Mouse (Mus musculus) spleen, postnatal 36 days (tissue): Measurements from ENCODE around the gene Rabif.
"Not testable (repeated sequence)": the region's sequence is repeated elsewhere in the genome, so short reads cannot be mapped to it uniquely, and the experiment has no call there.

Experiments used
- DNase-seq, 2 experiments: peaks; one replicate each; pipeline ENCODE4 v3.0.0; 2022; ENCODE audit warnings: low spot score in 2 of 2, mixed read lengths in 1 of 2

The Rabif gene

DNA sequence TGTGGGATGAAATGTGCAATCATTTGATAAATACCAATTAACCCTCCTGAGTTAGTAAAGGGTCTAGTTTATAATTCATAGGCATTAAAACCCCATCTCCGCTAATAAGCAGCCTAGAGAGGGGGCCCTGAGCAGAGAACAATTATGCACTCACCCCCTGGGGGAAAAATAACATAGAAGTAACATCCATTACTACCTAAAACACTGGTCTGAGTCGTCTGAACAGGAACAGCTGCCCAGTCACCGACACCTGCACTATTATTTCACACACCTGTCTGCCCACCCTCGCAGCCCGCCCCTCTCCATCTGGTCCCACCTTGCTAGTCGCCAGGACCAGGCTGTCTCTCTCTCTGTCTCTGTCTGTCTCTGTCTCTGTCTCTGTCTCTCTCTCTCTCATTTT lies 18.1 kb downstream of the Rabif start:
- DNase-seq = no peak

DNA sequence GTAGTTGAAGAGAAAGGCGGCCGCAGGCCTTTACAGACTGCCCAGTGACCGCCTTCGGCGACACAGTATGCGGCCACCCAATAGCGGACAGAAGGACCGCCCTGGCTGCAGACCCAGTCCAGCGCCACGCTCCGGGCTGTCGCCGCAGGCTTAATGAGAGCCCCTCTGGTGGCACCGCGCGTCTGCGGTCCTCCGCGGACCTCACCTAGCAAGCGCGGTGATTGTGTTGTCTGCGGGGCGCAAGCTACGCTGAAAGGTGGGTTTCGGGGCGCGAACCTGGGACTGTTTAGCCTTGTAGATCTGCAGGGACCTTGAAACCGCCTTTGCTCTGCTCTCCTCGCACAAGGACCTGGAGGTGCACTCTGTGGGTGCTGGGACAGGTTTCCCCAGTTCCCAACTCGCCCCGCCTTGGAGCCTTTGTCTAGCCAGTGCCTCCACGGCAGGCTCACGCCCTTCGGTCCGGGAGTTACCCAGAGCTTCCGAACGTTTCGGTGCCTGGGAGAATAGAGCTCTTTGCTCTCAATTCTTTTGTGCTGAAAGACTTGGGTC lies 18.9 kb downstream of the Rabif start:
- DNase-seq = no peak

DNA sequence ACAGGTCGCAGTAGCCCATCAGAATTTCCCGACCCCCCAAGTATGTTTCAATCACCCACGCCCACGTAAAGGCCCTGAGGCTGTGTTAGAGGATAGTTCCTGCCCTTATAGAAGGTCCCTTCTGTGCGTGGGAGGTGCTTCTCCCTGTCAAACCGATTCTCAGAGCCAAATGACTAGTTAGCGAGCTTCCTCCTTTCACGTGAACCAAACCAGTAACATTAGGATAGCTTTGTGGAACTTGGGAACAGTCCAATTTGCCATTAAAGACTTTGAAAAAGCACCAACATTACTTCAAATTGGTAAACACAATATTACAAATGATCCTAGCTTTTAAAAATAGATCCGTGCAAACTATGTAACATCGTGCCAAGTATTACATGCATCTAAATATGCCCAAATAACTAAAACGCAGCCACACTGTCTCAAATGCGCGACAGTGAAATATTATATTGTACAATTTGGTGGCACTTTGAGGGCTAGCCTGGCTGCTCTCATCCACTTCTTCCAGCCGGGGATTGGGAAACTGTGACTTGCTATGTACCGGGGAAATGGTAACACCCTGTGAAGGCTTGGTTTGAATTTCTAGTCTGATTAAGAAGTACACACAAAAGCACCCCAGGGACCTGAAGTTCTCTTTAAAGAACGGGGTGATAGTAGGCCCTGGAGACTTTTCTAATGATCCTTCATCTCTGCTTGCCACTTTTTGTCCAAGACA lies 19.6 kb downstream of the Rabif start:
- no peak for DNase-seq

DNA sequence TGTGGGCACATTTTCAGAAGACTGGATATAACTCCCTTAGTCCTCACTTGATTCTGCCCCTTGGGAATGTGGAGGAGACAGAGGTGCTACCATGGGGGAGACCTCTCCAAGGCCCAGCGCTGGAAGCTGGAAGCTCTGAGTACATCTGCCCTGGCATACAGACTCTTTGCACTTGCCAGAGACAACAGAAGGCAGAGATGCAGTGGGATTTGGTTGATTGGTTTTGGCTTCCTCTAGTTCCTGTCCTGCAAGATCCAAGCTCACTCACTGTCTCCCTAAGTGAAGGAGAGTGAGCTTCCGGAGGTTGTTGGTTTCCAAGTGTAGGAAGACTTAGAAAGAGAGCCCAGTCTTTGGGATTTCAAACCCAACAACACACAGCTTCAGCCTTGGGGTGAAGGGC lies 21.4 kb downstream of the Rabif start:
- no peak for DNase-seq

DNA sequence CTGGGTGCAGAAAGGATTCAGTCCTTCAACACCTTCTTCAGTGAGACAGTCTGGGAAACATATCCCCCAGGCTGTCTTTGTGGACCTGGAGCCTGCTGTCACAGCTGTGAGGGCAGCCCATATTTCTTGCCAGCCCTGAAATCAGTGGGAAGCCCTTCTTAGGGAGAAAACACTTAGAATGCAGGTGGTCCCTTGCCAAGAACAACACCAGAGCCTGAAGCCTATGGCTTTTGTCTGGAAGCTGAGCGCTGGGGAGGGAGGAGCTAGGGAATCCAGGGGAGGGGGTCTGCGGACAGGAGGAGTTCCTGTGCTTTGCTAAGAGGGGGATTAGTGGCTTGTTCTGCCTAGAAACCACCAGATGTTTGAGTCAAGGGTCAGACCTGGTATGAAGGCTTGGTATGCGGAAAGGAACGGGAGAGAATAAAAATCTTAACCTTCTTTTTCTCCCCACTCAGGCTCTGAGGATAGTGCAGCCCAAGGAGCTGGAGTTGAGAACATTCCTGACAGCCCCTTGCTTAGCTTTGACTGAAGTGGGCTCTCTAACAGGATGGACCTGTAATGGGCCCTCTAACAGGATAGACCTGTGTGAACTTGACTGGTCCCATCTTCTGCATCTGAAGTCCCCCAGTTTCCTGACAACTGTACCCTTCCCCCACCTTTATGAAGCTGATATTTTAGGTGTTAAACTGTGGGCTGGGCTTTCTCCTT lies 22.2 kb downstream of the Rabif start:
- no peak for DNase-seq

DNA sequence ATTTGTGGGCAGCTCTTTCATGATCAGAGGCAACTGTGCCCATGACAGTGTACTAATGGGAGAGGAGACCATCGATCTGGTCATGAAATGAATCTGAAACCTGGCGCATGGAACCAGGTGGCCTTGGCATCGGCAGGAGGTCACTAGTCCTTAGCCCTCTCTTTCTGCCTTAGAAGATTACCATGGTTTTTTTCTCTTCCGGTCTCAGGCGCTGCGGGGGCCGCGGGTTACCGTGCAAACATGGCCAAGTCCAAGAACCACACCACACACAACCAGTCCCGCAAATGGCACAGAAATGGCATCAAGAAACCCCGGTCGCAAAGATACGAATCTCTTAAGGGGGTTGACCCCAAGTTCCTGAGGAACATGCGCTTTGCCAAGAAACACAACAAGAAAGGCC lies 23.4 kb downstream of the Rabif start:
- not testable (repeated sequence) for DNase-seq

DNA sequence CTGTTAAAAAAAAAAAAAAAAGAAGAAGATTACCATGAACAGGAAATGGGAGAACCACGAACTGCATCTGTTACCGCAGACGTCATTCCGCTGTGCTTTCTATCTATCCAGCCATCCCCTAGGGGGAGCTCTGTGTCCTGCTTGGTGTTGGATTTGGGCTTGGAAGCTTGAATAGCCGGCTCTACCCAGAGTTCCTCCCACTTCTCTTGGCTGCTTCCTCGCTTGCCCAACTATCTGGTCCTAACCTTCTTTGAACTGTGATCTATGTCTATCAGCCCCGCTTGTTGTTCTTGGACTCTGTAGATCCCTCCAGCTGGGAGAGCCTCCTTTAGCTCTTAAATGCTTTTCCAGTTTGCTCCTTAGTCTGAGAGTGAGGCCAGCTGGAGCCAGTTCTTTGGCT lies 24.2 kb downstream of the Rabif start:
- peak; percentile 70 to 77 for DNase-seq

DNA sequence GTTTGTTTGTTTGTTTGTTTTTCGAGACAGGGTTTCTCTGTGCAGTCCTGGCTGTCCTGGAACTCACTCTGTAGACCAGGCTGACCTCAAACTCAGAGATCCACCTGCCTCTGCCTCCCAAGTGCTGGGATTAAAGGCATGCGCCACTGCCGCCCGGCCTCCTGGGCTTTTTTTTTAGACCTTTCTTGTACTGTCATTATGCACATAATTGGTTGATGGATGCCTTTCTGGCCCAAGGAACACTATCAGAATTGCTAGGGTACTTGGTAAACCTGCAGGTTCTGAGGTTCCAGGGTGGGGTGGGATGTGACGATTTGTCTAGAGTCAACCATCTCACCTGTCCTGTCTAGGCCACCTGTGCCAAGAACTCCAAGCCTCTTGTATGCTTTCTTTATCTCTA lies 24.8 kb downstream of the Rabif start:
- not testable (repeated sequence) for DNase-seq

DNA sequence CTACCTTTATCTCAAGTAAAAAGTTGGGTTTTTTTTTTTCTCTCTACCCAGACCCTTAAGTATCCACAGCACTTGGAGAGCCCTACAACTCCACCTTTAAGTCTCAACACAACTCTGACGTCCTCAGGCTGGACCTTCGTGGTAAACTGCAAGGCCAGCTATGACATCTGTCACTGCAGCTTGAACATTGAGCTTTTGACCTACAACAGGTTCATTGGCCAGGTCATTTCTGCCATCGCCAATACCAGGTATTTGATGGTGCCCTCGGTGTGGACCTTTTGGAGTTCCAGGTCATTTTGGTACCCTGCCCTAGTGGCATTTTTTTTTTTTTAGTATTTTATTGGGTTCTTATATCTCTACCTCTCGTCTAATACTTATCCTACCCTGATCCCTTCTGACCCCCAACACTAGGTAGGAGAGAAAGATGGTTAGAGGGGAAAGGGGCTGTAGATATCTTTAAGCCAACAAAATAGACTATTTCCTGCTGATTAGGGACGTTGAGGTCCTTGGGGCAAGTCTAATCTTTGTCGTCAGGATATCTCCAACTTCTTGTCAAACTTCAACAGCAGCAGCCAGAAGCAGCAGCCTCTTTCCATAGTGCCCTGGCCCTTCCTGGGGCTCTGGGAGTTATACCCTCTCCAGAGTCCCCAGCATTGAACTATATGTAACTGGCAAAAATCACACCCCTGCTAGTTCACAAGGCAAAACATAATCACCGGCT lies 25.7 kb downstream of the Rabif start:
- DNase-seq = no peak

DNA sequence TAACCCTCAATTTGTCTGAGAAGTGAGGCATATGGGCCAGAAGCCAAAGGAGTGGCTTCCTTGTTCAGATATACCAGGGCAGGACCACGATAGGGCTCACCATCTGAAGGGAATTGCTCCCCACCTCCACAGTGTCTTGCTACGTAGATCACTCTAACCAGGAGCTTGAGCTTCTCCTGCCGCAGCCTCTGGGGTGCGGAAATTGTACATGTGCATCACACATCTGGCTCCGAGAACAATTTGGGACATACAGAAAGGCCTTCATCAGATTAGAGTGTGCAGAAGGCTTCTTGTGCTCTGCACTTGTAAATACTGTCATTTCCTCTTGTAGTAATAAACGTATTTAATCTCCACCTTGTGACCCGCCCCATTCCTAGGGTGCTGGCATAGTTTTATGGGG lies 26.7 kb downstream of the Rabif start:
- DNase-seq = peak in 1 of 2 experiments; percentile 9

DNA sequence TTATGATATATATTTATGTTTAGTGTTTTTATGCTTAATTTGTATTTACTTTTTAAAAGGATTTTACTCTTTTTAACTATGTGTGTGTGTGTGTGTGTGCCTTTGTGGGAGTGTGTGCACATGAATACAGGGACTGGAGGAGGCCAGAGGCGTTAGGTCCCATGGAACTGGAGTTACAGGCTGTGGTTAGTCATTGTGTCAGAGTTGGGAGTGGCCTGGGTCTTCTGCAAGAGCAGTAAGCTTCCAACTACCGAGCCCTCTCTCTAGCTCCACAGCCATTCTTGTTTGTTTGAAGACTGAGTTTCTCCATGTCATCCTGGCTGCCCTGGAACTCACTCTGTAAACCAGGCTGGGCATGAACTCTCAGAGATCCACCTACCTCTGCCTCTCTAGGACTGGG lies 27.9 kb downstream of the Rabif start:
- no peak for DNase-seq

DNA sequence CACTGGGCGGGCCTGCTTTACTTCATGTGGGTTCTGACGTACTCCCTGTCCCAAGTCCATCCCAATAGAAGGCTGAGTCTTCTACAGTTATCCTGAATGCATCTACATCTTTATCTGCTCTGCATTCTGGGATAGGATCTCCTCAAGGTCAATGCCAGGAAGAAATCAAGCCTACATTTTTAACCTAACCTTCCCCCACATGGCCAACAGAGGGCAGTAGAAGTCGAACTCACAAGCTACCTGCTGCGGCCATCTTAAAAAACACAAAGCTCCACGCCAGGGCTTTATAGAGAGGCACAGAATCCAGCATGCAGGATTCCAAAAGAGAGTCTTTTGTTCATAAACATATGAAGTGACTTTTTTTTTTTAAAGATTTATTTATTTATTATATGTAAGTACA lies 30.0 kb downstream of the Rabif start:
- peak in 1 of 2 experiments; percentile 26 for DNase-seq

DNA sequence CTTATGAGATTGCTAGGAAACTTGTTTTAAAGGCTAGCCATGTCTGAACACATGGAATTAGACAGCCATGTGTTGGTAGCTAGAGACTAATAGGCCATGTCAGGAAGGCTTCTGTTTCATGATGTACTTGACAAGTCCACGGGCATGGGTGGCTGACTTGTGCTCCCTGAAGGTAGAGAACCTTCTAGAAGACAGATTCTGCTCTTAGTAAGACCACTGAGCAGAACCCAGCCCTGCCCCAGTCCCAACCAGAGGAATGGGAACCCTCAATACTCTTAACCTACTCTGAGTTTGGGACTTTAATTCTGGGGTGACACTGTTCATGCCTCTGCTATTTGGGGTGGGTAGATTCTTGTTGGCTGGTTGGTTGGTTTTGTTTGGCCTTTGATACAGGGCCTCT lies 30.6 kb downstream of the Rabif start:
- no peak for DNase-seq

DNA sequence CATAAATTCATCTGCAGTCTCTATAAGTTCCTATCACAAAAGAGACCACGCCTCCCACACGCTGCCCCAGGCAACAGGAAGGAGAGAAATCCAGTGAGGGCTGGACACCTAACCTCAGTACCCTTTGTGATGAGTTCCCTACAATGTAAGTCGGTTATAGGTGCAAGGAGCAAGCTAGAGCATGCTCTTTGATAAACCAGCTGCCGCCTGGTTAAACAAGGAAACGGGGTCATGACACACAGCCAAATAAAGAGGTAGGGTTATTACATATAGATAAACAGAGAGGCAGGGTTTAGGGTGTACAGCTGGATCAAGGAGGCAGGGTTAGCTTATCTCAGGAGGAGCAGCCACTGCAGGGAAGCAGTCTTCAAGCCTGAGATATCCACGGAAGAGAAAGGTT lies 32.3 kb downstream of the Rabif start:
- DNase-seq = peak; percentile 43 to 69

DNA sequence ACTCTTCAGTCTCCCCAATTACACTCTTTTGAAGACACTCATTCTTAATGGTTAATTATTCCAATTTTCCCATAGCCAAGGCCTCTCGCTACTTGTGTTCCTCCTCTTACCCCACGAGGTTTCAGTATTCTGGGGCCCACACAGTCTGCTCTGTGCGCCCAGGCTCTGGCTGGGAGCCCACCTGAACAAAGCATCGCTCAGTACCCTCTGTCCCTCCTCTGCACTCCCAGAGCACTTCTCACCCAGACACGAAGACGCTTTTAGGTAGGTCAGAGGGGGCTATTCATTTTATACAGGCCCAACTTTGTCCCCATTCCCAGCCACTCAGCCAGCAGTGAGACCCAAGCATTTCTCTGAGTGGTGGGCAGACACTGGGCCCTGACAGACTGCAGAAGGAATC lies 36.2 kb downstream of the Rabif start:
- DNase-seq = no peak

DNA sequence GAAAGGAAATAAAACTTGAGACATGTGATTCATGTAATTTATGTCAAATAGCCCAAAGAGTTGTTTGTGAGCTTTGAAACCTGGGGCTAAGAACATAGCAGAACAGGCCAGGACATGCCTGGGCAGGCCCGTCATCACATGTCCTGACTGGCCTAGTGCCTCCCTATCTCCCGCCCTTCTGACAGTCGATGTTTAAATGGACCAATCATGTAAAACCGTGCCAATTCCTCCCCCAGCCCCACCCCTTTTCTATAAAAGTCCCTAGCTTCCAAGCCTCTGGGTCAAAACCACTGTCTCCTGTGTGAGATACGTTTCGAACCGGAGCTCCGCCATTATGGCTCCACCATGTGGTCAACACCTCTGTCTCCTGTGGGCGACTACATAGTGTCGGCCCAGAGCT lies 39.3 kb downstream of the Rabif start:
- not testable (repeated sequence) for DNase-seq

DNA sequence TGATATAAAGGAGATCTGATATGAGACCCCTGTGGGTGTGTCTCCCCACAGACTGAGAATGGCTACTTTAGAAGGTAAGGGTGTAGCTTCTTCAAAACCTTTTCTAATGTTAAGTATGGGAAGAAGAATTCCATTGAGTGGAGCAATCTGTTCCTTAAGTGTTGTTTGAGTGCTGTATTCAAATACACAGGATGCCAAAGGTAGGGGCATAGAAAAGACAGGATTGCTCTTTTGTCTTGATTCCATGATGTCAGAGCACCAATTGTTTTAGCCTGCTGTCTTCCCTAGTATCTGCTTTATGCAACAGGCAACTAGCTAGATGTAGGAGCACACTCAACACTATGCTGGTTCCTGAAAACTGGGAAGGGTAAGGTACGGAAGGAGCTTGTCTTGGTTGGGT lies 40.6 kb downstream of the Rabif start:
- DNase-seq = no peak

DNA sequence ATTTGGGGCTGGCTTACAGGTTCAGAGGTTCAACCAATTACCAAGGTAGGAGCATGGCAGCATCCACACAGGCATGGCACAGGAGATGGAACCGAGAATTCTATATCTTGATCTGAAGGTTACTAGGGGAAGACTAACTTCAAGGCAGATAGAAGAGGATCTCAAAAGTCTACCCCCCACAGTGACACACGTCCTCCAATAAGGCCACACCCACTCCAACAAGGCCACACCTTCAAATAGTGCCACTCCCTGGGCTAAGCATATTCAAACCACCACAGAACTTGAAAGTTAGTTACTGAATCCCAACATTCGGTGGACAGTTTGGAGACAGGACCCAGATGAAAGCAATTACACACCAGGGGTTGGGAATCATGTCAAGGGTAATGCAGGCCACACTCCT lies 41.1 kb downstream of the Rabif start:
- DNase-seq = no peak

DNA sequence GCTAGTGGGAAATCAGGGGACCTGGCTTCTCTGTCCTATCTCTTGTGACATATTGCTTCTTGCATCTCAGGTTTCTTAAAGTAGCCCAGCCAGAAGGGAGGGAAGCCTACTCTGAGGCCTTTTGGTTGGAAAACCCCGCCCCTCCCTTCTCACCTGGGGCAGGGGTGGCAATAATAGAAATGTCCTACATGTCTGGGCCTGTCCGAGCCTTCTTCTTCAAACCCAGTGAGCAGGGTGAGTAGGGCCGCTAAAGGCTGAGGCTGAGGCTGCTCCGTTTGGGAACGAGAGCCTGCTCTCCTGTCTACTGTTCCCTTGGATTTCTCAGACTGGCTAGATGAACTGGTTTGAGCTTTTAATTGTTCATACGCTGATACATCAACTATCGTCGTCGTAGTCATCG lies 46.2 kb downstream of the Rabif start:
- no peak for DNase-seq

DNA sequence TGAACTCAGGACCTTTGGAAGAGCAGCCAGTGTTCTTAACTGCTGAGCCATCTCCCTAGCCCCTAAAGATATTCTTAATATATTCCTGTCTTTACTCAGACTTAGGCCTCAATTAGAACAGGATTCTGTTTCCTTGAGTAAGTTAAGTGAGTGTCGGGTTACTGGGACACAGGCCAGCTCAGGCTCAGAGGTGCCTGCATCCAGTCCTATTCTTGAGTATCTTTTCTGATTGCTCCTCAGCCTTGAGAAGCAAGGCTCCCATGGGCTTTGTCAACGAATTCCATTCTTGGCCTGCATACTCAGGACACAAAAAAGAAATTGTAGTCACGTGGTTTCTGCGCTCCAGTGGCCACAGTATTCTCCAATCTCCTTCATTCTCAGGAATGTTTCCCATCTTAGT lies 53.8 kb downstream of the Rabif start:
- no peak for DNase-seq

DNA sequence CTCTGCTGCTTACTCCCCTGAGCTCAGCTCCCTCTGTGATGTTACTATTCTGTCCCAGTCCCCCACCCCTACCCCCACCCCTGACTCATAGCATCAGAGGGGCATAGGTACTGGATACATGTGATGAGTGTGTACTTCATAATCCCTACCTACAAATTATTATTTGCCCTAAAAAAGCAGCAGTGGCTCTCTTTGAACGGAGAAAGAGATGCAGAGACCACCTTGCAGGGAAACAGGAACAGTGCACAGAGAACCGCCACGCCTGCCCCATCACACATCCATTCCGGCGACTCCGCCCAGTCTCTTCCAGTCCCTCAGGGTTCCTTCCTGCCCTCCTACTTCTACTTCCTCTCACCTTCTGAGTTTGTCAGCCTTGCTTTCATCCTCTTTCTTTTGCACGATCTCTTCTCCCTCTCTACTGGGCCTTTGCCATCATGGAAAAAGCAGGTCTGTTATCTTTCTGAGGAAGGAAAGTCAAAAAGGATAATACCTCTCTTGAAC lies 55.2 kb downstream of the Rabif start, which contains the start of gene Mgat4e:
Gene Mgat4e, minus strand, starts transcription at position 51 of the 501 bp plus-strand sequence.
- no peak for DNase-seq

DNA sequence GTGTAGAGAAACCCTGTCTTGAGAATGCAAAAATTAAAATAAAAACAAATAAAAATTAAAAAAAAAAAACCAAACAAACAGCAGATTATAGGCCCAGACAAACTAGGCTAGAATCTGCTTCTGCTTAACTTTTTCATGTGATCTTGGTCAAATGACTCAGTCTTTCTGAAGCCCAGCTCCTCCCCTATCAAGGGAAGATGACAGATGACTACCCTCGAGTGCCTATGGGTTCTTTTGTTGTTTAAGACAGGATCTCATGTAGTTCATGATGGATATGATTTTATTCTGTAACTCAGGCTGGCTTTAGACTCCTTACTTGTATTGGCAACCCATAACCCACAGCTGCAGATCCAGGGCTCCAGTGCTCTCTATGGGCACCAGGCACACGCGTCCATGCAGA lies 57.4 kb downstream of the Rabif start:
- DNase-seq = no peak
